Mouse (Mus musculus): ENCODE data around the gene Cd81. TPM values are rescaled to one million over a fixed set of nuclear protein-coding genes. Genes with fewer than 3 reads are reported as not detected.

Gene Cd81
- polyA plus RNA-seq, 1 experiment, result 255 TPM

GRCm38 (mm10) chr7:143038174-143038931, 14.2 kb upstream of the Cd81 start:
- H3K27ac ChIP-seq (ENCODE audit: control insufficient read depth, insufficient read depth, low read length), result no peak overlapping the region
- H3K36me3 ChIP-seq (ENCODE audit: control insufficient read depth, insufficient read depth, low read length), result no peaks in the 10 kb centered on the region
- DNase-seq, result no peak
- H3K4me3 ChIP-seq (ENCODE audit: control insufficient read depth, insufficient read depth, low read length), result no peak overlapping the region
- no peaks in the 10 kb centered on the region; the same call in 1 of the 2 replicates for H3K4me1 ChIP-seq (replicated peaks; ENCODE audit: control insufficient read depth, insufficient read depth, low read length)
- no peak for TF ChIP-seq POLR2A (IDR thresholded peaks at IDR 0.05; ENCODE audit: control insufficient read depth, extremely low read depth, insufficient read depth, low read length, poor library complexity)
- no peak for TF ChIP-seq CTCF (IDR thresholded peaks at IDR 0.05; ENCODE audit: borderline replicate concordance, control insufficient read depth, extremely low read depth, insufficient read depth, low read length, poor library complexity)
- H3K27me3 ChIP-seq (ENCODE audit: control insufficient read depth, insufficient read depth, low read length), result no peaks in the 10 kb centered on the region
- WGBS, result 53% methylated on average over 3 of the region's 3 CpGs

- Histone ChIP-seq H3K4me1 (replicated peaks; ENCODE audit: control insufficient read depth, insufficient read depth, low read length) (no peaks in the 10 kb centered on the region; the same call in 1 of the 2 replicates), H3K27ac (ENCODE audit: control insufficient read depth, insufficient read depth, low read length) (no peak overlapping the region), H3K27me3 (ENCODE audit: control insufficient read depth, insufficient read depth, low read length) (no peaks in the 10 kb centered on the region), H3K4me3 (ENCODE audit: control insufficient read depth, insufficient read depth, low read length) (no peak overlapping the region), H3K36me3 (ENCODE audit: control insufficient read depth, insufficient read depth, low read length) (no peaks in the 10 kb centered on the region)
- TF ChIP-seq CTCF (IDR thresholded peaks at IDR 0.05; ENCODE audit: borderline replicate concordance, control insufficient read depth, extremely low read depth, insufficient read depth, low read length, poor library complexity) (no peak), POLR2A (IDR thresholded peaks at IDR 0.05; ENCODE audit: control insufficient read depth, extremely low read depth, insufficient read depth, low read length, poor library complexity) (no peak)
- 100% methylated on average over 3 of the region's 3 CpGs for WGBS
- DNase-seq, result no peak
Observed at GRCm38 (mm10) chr7:143040561-143040960, 12.0 kb upstream of the Cd81 start.

GRCm38 (mm10) chr7:143041138-143041822, 11.3 kb upstream of the Cd81 start:
- no peaks in the 10 kb centered on the region; the same call in 1 of the 2 replicates for H3K4me1 ChIP-seq (replicated peaks; ENCODE audit: control insufficient read depth, insufficient read depth, low read length)
- no peaks in the 10 kb centered on the region for H3K36me3 ChIP-seq (ENCODE audit: control insufficient read depth, insufficient read depth, low read length)
- no peak for DNase-seq
- H3K27ac ChIP-seq (ENCODE audit: control insufficient read depth, insufficient read depth, low read length), result no peak overlapping the region
- H3K27me3 ChIP-seq (ENCODE audit: control insufficient read depth, insufficient read depth, low read length), result no peaks in the 10 kb centered on the region
- 84% methylated on average over 3 of the region's 3 CpGs for WGBS
- H3K4me3 ChIP-seq (ENCODE audit: control insufficient read depth, insufficient read depth, low read length), result no peak overlapping the region
- TF ChIP-seq POLR2A (IDR thresholded peaks at IDR 0.05; ENCODE audit: control insufficient read depth, extremely low read depth, insufficient read depth, low read length, poor library complexity) (no peak), CTCF (IDR thresholded peaks at IDR 0.05; ENCODE audit: borderline replicate concordance, control insufficient read depth, extremely low read depth, insufficient read depth, low read length, poor library complexity) (no peak)

GRCm38 (mm10) chr7:143042089-143042488, 10.4 kb upstream of the Cd81 start:
- H3K4me3 ChIP-seq (ENCODE audit: control insufficient read depth, insufficient read depth, low read length), result no peak overlapping the region
- H3K27ac ChIP-seq (ENCODE audit: control insufficient read depth, insufficient read depth, low read length), result no peak overlapping the region
- WGBS, result 96% methylated on average over 3 of the region's 3 CpGs

GRCm38 (mm10) chr7:143042897-143043300, 9.6 kb upstream of the Cd81 start:
- no peak for DNase-seq
- no peaks in the 10 kb centered on the region; the same call in 1 of the 2 replicates for H3K4me1 ChIP-seq (replicated peaks; ENCODE audit: control insufficient read depth, insufficient read depth, low read length)
- 30% methylated on average over 3 of the region's 3 CpGs for WGBS

More at GRCm38 (mm10) chr7:143042089-143042488, 10.4 kb upstream of the Cd81 start:
- H3K27me3 ChIP-seq (ENCODE audit: control insufficient read depth, insufficient read depth, low read length), result no peaks in the 10 kb centered on the region
- TF ChIP-seq POLR2A (IDR thresholded peaks at IDR 0.05; ENCODE audit: control insufficient read depth, extremely low read depth, insufficient read depth, low read length, poor library complexity) (no peak), CTCF (IDR thresholded peaks at IDR 0.05; ENCODE audit: borderline replicate concordance, control insufficient read depth, extremely low read depth, insufficient read depth, low read length, poor library complexity) (no peak)
- H3K36me3 ChIP-seq (ENCODE audit: control insufficient read depth, insufficient read depth, low read length), result no peaks in the 10 kb centered on the region
- no peak for DNase-seq
- no peaks in the 10 kb centered on the region; the same call in 1 of the 2 replicates for H3K4me1 ChIP-seq (replicated peaks; ENCODE audit: control insufficient read depth, insufficient read depth, low read length)

GRCm38 (mm10) chr7:143044049-143044825, 8.3 kb upstream of the Cd81 start:
- Histone ChIP-seq H3K27ac (ENCODE audit: control insufficient read depth, insufficient read depth, low read length) (no peak overlapping the region), H3K36me3 (ENCODE audit: control insufficient read depth, insufficient read depth, low read length) (no peaks in the 10 kb centered on the region), H3K27me3 (ENCODE audit: control insufficient read depth, insufficient read depth, low read length) (no peaks in the 10 kb centered on the region), H3K4me1 (replicated peaks; ENCODE audit: control insufficient read depth, insufficient read depth, low read length) (no peaks in the 10 kb centered on the region; the same call in 1 of the 2 replicates), H3K4me3 (ENCODE audit: control insufficient read depth, insufficient read depth, low read length) (no peak overlapping the region)
- no peak for DNase-seq
- WGBS, result 90% methylated on average over 2 of the region's 2 CpGs
- no peak for TF ChIP-seq POLR2A (IDR thresholded peaks at IDR 0.05; ENCODE audit: control insufficient read depth, extremely low read depth, insufficient read depth, low read length, poor library complexity)
- TF ChIP-seq CTCF (IDR thresholded peaks at IDR 0.05; ENCODE audit: borderline replicate concordance, control insufficient read depth, extremely low read depth, insufficient read depth, low read length, poor library complexity), result no peak

More at GRCm38 (mm10) chr7:143042897-143043300, 9.6 kb upstream of the Cd81 start:
- Histone ChIP-seq H3K36me3 (ENCODE audit: control insufficient read depth, insufficient read depth, low read length) (no peaks in the 10 kb centered on the region), H3K4me3 (ENCODE audit: control insufficient read depth, insufficient read depth, low read length) (no peak overlapping the region), H3K27me3 (ENCODE audit: control insufficient read depth, insufficient read depth, low read length) (no peaks in the 10 kb centered on the region), H3K27ac (ENCODE audit: control insufficient read depth, insufficient read depth, low read length) (no peak overlapping the region)
- TF ChIP-seq CTCF (IDR thresholded peaks at IDR 0.05; ENCODE audit: borderline replicate concordance, control insufficient read depth, extremely low read depth, insufficient read depth, low read length, poor library complexity), result no peak
- TF ChIP-seq POLR2A (IDR thresholded peaks at IDR 0.05; ENCODE audit: control insufficient read depth, extremely low read depth, insufficient read depth, low read length, poor library complexity), result no peak
